Mouse (Mus musculus): Measurements from ENCODE around the gene Kif14. TPM values are rescaled to one million over a fixed set of nuclear protein-coding genes. Genes with fewer than 3 reads are reported as not detected.

Kif14 gene
- polyA plus RNA-seq, 1 experiment from 2014 or later, result 6.1 TPM

GRCm38 (mm10) chr1:136452421-136452820 is 13.7 kb upstream of the Kif14 start:
- Histone ChIP-seq H3K27ac (no peak overlapping the region), H3K27me3 (ENCODE audit: insufficient read depth, poor library complexity, severe bottlenecking) (0 out of 2 replicates have a peak, but pooled peaks cover 5% of the 10 kb centered on the region), H3K36me3 (no peaks in the 10 kb centered on the region), H3K4me1 (replicated peaks) (peaks cover 7% of the 10 kb centered on the region; the same call in 1 of the 2 replicates), H3K9me3 (no peaks in the 10 kb centered on the region), H3K4me3 (no peak overlapping the region)
- WGBS, result 67% methylated on average over 5 of the region's 5 CpGs
- no peak for DNase-seq (ENCODE audit: low spot score)

GRCm38 (mm10) chr1:136455756-136456585 is 10.2 kb upstream of the Kif14 start:
- H3K27me3 ChIP-seq (ENCODE audit: insufficient read depth, poor library complexity, severe bottlenecking), result 0 out of 2 replicates have a peak, but pooled peaks cover 5% of the 10 kb centered on the region
- DNase-seq (ENCODE audit: low spot score), result no peak
- H3K9me3 ChIP-seq, result no peaks in the 10 kb centered on the region
- H3K36me3 ChIP-seq, result no peaks in the 10 kb centered on the region
- WGBS, result 78% methylated on average over 17 of the region's 17 CpGs
- no peak overlapping the region for H3K4me3 ChIP-seq
- no peak overlapping the region for H3K27ac ChIP-seq
- H3K4me1 ChIP-seq (replicated peaks), result peaks cover 7% of the 10 kb centered on the region; the same call in 1 of the 2 replicates

DNA sequence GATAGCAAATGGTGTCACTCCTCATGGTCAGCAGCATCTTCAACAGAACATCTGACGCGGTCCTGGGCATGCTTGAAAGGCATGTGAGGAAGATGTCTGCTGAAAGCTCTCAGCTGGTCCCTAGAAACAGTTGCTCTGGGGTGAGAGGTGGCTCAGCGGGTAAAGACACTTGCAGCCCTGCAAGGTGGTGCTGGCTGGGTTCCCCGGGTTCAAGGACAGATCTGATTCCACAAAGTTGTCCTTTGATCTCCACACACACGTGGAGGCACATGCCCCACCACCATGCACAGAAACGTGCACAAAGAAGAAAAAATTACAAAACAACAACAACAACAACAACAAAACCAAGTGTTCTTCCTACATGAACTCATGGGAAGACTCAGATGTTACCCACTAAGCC is 9.4 kb upstream of the Kif14 start:
- no peaks in the 10 kb centered on the region for H3K36me3 ChIP-seq
- no peak overlapping the region for H3K4me3 ChIP-seq
- 86% methylated on average over 6 of the region's 6 CpGs for WGBS
- H3K4me1 ChIP-seq (replicated peaks), result peaks cover 7% of the 10 kb centered on the region; the same call in 1 of the 2 replicates
- H3K27me3 ChIP-seq (ENCODE audit: insufficient read depth, poor library complexity, severe bottlenecking), result 0 out of 2 replicates have a peak, but pooled peaks cover 5% of the 10 kb centered on the region
- H3K27ac ChIP-seq, result no peak overlapping the region
- no peaks in the 10 kb centered on the region for H3K9me3 ChIP-seq
- DNase-seq (ENCODE audit: low spot score), result no peak

DNA sequence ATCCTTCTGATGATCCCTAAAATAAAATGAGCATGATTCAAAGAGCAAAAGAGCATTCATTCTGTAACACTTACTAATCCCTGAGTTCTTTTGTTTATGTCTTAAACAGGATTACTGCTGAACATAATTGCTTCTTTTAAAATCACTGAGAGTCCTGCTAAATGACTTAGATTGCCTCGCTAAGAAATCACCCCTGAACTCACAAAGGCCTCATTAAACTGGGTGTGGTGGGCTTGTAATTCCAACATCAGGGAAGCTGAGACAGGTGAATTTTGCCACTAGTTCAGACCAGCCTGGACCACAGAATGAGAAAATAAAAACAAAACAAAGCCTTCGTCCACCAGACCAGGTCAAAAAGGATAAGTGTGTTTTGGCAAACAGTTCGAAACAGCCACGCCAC is 8.7 kb upstream of the Kif14 start:
- peaks cover 4% of the 10 kb centered on the region; the same call in 1 of the 2 replicates for H3K4me1 ChIP-seq (replicated peaks)
- H3K9me3 ChIP-seq, result no peaks in the 10 kb centered on the region
- no peak for DNase-seq (ENCODE audit: low spot score)
- no peak overlapping the region for H3K4me3 ChIP-seq
- no peak overlapping the region for H3K27ac ChIP-seq
- H3K36me3 ChIP-seq, result no peaks in the 10 kb centered on the region
- 78% methylated on average over 4 of the region's 4 CpGs for WGBS
- H3K27me3 ChIP-seq (ENCODE audit: insufficient read depth, poor library complexity, severe bottlenecking), result 0 out of 2 replicates have a peak, but pooled peaks cover 5% of the 10 kb centered on the region

DNA sequence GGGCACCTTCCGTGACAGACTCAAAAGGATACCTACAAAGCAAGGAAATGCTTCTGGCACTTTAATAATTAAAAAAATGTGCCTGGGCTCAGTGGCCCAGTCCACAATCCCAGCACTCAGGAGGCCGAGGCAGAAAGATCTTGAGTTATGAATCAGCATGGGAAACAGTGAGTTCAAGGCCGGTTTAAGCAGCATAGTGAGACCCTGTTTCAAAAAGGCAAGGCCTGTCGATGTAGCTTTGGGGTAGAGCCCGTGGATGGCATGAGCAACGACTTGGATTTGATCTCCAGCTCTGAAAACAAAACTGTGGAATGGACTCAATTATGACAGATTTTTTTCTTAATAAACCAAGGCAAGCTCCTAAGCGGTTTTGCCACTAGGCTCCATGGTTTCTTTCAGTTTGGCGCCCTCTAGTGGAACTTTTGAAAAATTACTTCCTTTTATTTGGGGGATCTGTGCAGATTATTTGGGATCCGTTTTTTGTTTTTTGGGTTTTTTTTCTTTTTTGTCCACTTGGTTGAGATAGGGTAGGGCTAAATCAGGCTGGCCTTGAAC is 7.4 kb upstream of the Kif14 start:
- Histone ChIP-seq H3K9me3 (no peaks in the 10 kb centered on the region), H3K4me1 (replicated peaks) (no peaks in the 10 kb centered on the region), H3K27ac (no peak overlapping the region), H3K27me3 (ENCODE audit: insufficient read depth, poor library complexity, severe bottlenecking) (0 out of 2 replicates have a peak, but pooled peaks cover 5% of the 10 kb centered on the region), H3K4me3 (no peak overlapping the region), H3K36me3 (no peaks in the 10 kb centered on the region)
- WGBS, result 30% methylated on average over 9 of the region's 9 CpGs
- peak; percentile 21 for DNase-seq (ENCODE audit: low spot score)

DNA sequence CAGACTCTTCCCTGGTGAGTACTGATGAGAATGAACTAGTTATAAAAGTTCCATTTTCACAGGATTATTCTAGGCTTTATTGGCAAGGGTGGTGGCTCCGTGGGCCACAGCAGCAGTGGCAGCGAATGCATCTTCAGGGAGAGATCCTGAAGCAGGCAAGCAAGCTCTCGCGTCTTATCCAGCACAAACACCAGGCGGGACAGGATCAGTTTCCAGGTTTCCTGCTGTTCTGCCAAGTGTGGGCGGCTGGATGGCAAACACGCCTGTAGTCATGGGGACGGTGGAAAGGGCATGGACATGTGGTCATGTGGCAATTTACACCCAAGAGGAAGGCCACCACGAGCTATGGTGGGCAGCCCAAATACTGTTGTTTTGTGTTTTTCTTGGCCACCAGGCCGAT is 3.7 kb upstream of the Kif14 start:
- DNase-seq (ENCODE audit: low spot score), result no peak
- Histone ChIP-seq H3K9me3 (no peaks in the 10 kb centered on the region), H3K27me3 (ENCODE audit: insufficient read depth, poor library complexity, severe bottlenecking) (no peaks in the 10 kb centered on the region), H3K4me3 (no peak overlapping the region), H3K36me3 (no peaks in the 10 kb centered on the region), H3K4me1 (replicated peaks) (peaks cover 11% of the 10 kb centered on the region), H3K27ac (no peak overlapping the region)
- 59% methylated on average over 10 of the region's 10 CpGs for WGBS

GRCm38 (mm10) chr1:136465168-136465567 is 975 bp upstream of the Kif14 start:
- Histone ChIP-seq H3K4me3 (no peak overlapping the region), H3K36me3 (peaks cover 21% of the 10 kb centered on the region), H3K27me3 (ENCODE audit: insufficient read depth, poor library complexity, severe bottlenecking) (no peaks in the 10 kb centered on the region), H3K9me3 (no peaks in the 10 kb centered on the region), H3K27ac (no peak overlapping the region), H3K4me1 (replicated peaks) (peaks cover 17% of the 10 kb centered on the region)
- DNase-seq (ENCODE audit: low spot score), result no peak

DNA sequence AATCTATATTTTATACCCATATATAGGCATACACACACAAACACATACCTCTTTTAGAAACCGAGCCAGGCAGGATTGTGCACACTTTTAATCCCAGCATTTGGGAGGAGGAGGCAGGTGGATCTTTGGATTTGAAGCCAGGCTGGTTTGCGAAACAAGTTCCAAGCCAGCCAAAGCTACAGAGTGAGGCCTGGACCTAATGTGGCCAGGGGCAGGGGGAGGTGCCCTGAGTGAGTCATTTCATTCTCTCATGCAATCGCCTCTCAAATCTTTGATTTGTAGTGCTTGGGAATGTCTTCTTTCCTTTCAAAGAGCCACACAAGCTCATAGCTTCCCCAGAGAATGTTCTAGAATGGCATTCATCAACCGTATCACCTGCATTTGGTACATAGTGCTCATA is 3.3 kb downstream of the Kif14 start:
- Histone ChIP-seq H3K36me3 (peaks cover 59% of the 10 kb centered on the region), H3K4me3 (no peak overlapping the region), H3K9me3 (no peaks in the 10 kb centered on the region), H3K4me1 (replicated peaks) (peaks cover 28% of the 10 kb centered on the region), H3K27me3 (ENCODE audit: insufficient read depth, poor library complexity, severe bottlenecking) (no peaks in the 10 kb centered on the region), H3K27ac (no peak overlapping the region)
- 93% methylated on average over 4 of the region's 4 CpGs for WGBS
- no peak for DNase-seq (ENCODE audit: low spot score)

DNA sequence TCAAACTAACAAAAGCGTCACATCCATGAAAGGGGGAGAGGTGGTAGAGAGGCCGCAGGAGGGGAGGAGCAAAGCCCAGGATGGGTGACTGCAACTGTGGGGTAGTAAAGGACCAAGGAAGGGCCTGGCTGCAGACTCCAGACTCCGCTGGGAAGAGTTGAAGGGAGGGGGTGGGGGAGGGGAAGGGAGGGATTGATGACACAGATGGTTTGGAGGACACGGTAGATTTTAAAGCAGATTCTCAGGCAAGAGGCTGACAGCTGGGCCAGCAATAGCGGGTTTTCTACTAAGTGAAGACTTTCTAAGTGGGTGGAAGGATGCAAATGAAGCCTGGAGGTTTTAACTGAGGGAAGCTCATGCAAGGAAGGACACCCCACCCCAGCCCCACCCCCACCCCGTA is 4.3 kb downstream of the Kif14 start:
- peaks cover 28% of the 10 kb centered on the region for H3K4me1 ChIP-seq (replicated peaks)
- H3K27me3 ChIP-seq (ENCODE audit: insufficient read depth, poor library complexity, severe bottlenecking), result no peaks in the 10 kb centered on the region
- 11% methylated on average over 6 of the region's 6 CpGs for WGBS
- H3K36me3 ChIP-seq, result peaks cover 68% of the 10 kb centered on the region
- peak overlapping the region; percentile 22 for H3K4me3 ChIP-seq
- H3K27ac ChIP-seq, result 0 out of 2 replicates have a peak overlapping the region, but pooled peaks have one; percentile 41
- peak; percentile 56 for DNase-seq (ENCODE audit: low spot score)
- no peaks in the 10 kb centered on the region for H3K9me3 ChIP-seq

- no peaks in the 10 kb centered on the region for H3K4me1 ChIP-seq (replicated peaks)
- H3K4me3 ChIP-seq, result no peak overlapping the region
- H3K36me3 ChIP-seq, result peaks cover 97% of the 10 kb centered on the region
- H3K27me3 ChIP-seq (ENCODE audit: insufficient read depth, poor library complexity, severe bottlenecking), result no peaks in the 10 kb centered on the region
- no peak overlapping the region for H3K27ac ChIP-seq
- 87% methylated on average over 5 of the region's 5 CpGs for WGBS
- no peaks in the 10 kb centered on the region for H3K9me3 ChIP-seq
- DNase-seq (ENCODE audit: low spot score), result no peak
Observed at GRCm38 (mm10) chr1:136491681-136492080, 25.5 kb downstream of the Kif14 start.

- no peak overlapping the region for H3K4me3 ChIP-seq
- H3K27me3 ChIP-seq (ENCODE audit: insufficient read depth, poor library complexity, severe bottlenecking), result no peaks in the 10 kb centered on the region
- 89% methylated on average over 2 of the region's 2 CpGs for WGBS
- no peak for DNase-seq (ENCODE audit: low spot score)
- H3K27ac ChIP-seq, result no peak overlapping the region
- no peaks in the 10 kb centered on the region for H3K4me1 ChIP-seq (replicated peaks)
- no peaks in the 10 kb centered on the region for H3K9me3 ChIP-seq
- peaks cover 97% of the 10 kb centered on the region for H3K36me3 ChIP-seq
Observed at GRCm38 (mm10) chr1:136492232-136492631, 26.1 kb downstream of the Kif14 start.

DNA sequence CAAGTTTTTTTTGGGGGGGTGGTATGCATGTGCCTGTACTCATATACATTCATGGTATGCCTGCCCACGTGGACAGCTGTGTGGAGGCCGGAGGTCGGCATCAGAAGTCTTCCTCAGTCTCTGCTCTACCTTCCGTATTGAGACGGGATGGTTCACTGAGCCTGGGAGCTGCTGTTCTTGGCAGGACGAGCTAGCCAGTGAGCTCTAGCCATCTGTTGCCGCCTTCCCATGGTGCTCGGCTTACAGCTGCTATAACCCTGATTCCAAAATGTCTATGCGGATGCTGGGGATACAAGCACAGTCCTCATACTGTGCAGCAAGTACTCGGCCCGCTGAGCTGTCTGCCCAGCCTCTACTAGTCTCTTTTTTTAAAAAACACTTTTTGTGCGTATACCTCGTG is 33.2 kb downstream of the Kif14 start:
- no peak for DNase-seq (ENCODE audit: low spot score)
- Histone ChIP-seq H3K4me3 (no peak overlapping the region), H3K27ac (no peak overlapping the region), H3K4me1 (replicated peaks) (no peaks in the 10 kb centered on the region), H3K27me3 (ENCODE audit: insufficient read depth, poor library complexity, severe bottlenecking) (no peaks in the 10 kb centered on the region), H3K36me3 (peaks cover 93% of the 10 kb centered on the region), H3K9me3 (peaks cover 7% of the 10 kb centered on the region; the same call in 1 of the 2 replicates)
- 90% methylated on average over 13 of the region's 13 CpGs for WGBS

DNA sequence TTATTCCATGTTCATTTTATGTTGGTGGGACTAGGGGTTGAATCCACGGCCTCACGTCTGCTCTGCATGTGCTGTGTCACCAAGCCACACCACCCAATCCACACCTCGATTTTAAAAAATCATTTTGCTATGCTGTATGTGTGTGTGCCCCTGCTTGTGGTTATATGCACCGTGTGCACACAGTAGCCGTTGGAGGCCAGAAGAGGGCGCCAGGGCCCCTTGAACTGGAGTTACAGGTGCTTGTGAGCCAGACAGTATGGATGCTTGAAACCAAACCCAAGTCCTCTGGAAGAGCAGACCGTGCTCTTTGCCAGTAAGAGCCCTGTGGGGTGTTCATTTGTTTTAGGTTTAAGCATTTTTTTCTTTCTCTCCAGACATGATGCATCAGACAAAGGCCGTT is 36.8 kb downstream of the Kif14 start:
- Histone ChIP-seq H3K9me3 (peaks cover 7% of the 10 kb centered on the region; the same call in 1 of the 2 replicates), H3K36me3 (peaks cover 80% of the 10 kb centered on the region), H3K4me3 (no peak overlapping the region), H3K4me1 (replicated peaks) (no peaks in the 10 kb centered on the region), H3K27me3 (ENCODE audit: insufficient read depth, poor library complexity, severe bottlenecking) (no peaks in the 10 kb centered on the region), H3K27ac (no peak overlapping the region)
- 96% methylated on average over 8 of the region's 8 CpGs for WGBS
- no peak for DNase-seq (ENCODE audit: low spot score)
